Mouse (Mus musculus) left cerebral cortex, adult 8-10 months (tissue): ENCODE measurements around the gene Nod1. TPM values are rescaled to one million over a fixed set of nuclear protein-coding genes. Genes with fewer than 3 reads are reported as not detected.
A peak's percentile ranks its signal among the peaks of the same experiment; 100 is the strongest.

Experiments
- DNase-seq, 2 experiments: peaks; one replicate each; pipeline ENCODE4 v3.0.0; 2022; ENCODE audit warnings: low spot score in 2 of 2
- total RNA-seq, 4 experiments: library from RNA; stranded (reverse); gene quantifications; 2 replicates each; pipeline ENCODE4 v1.2.4; 2022

The Nod1 gene
- total RNA-seq, 4 experiments from 2014 or later, result 4.0 to 6.1 (median 4.3) TPM

DNA sequence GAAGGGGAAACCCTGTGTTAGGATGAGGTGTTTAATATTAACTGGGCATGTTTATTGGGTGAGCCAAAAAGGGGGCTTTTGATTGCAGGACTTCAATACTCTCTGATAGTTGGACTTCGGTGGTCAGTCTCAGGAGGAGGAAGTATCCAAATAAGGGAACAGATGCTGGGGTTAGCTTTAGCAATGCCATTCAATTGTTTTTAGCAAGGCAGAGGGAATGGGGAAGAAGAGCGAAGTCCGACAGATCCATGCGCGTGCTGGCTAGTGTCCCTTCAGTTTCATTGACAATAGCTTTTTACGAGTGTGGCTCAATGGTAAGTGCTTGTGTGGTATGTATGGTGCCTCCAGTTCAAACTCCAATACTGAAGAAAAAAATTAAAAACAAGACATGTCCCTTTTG is 31.3 kb downstream of the Nod1 start:
- no peak for DNase-seq

- DNase-seq, result no peak
Observed at GRCm38 (mm10) chr6:54940126-54940525, 32.3 kb downstream of the Nod1 start.

DNA sequence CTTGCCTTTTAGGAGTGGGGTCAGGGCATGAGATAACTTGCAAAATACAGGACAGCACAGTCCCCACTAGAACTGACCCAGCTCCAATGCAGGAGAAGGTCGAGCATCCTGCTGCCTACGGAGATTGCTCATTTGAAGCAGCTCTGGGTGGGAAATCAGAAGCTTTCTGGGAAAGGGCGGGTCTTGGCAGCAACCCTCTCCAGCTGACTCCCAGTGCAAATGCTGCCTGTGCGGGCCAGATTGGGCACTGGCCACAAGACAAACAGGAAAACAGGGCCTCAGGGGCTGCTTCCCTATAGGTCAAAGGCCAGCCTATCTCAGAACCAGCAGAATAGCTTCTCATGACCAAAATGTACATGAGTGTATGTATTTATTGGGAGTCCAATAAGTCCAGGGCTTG is 32.8 kb downstream of the Nod1 start:
- DNase-seq, result no peak

- no peak for DNase-seq
Observed at GRCm38 (mm10) chr6:54936496-54936895, 35.9 kb downstream of the Nod1 start.

DNA sequence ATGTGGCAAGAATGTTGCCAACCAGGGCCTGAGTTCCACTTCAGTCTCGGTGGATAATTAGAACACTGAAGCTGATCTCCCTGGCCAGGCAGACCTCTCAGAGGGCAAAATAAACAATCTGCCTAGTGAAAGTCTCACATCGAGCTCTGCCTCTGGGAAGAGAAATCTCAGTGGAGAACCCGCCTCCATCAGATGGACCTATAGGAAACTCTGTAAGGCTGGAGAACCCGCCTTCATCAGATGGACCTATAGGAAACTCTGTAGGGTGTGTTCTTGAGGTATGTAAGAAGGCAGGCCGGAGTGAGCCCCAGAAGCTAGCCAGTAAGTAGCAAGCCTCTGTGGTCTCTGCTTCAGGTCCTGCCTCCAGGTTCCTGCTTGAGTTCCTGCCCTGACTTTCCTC is 37.5 kb downstream of the Nod1 start:
- no peak for DNase-seq

- DNase-seq, result no peak
Observed at GRCm38 (mm10) chr6:54934313-54934712, 38.1 kb downstream of the Nod1 start.

GRCm38 (mm10) chr6:54933866-54934265 is 38.5 kb downstream of the Nod1 start:
- DNase-seq, result no peak

- DNase-seq, result no peak
Observed at GRCm38 (mm10) chr6:54933216-54933615, 39.2 kb downstream of the Nod1 start.

DNA sequence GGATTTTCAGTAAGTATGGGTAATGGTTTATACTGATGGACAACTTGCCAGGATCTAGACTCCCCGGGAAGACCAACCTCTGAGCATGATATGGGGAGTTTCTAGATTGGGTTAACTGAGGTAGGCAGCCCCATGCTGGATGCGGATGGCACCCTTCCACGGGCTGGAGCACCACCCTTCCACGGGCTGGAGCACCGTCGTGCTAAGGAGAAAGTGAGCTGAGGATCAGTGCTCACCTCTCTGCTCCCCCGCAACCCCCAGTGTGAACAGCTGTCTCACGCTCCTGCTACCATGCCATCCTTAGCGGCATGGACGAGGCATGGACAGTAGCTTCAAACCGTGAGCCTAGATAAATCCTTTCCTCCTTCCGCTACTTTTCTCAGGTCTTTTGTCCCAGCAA is 39.9 kb downstream of the Nod1 start:
- DNase-seq, result no peak

- DNase-seq, result no peak
Observed at GRCm38 (mm10) chr6:54931641-54932040, 40.8 kb downstream of the Nod1 start.

DNA sequence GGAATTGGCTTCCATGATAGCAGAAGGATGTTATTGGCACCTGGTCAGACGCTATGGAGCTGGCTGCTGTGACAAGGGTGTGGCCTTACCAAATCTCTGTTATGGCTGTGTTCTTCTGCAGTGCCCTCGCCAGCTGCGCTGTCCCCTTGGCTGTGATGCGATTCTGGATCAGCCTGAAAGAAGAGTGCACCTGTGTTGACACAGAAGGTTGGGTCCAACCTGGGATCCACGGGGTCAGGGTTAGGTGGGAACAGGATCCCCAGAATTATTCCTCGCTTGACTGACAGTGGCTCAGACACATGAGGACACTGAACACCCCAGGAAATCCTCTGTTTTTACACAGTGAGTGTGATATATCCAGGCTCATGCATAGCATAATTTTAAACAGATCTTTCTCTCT is 44.5 kb downstream of the Nod1 start:
- no peak for DNase-seq

- no peak for DNase-seq
Observed at GRCm38 (mm10) chr6:54926899-54927298, 45.5 kb downstream of the Nod1 start.

GRCm38 (mm10) chr6:54925736-54926440 is 46.5 kb downstream of the Nod1 start:
- no peak for DNase-seq

DNA sequence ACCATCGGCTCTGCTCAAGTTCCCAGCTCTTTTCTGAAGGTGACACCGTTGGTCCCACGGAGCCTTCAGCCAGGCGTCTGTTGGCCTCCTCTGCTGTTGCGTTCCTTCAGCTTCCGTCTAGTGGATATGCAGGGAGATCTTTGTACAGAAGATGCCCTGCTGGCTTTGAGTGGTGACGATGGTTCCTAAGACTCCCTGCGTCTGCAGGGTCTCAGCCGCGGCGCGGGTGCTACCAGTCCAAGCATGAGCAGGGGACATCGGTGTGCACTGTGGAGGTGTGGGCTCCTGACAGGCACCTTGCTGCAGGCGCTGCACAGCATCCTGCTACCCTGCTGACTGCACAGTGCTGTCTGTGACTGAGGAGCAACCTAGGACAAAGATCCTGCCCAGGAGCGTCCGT is 47.9 kb downstream of the Nod1 start:
- no peak for DNase-seq

DNA sequence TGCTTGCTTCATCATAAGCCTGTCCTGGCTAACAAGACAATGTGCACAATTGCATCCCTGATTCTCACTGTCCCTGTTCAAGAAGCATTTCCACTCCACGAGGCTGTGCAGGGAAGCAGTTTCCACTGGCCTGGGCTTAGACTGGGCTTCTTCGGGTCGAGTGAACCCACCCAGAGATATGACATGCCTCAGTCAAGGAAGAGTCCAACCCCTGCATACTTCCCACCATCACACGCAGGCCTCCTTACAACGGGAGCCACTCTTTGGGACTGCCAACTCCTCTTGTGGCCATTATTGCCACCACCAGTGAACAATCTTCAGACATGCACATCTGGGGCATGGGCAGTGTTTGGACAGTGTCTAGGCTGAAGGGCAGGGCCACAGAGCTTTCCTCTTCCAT is 53.9 kb downstream of the Nod1 start:
- DNase-seq, result no peak

DNA sequence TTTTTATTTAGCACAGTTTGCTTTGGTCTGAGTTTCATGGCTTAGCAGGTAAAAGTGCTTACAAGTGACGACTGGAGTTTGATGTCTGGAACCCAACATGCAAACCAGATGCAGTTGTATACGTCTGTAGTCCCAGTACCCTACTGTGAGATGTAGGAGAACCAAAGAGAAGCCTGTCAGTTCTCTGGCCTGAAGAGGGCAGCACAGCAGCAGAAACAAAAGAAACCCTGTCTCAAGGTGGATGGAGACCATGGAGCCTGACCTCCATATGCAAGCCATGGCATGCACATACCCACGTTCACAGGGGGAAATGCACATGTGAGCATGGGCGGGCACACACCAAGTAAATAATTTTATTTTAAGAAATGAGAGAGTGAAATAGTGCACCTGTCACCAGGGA is 54.9 kb downstream of the Nod1 start:
- DNase-seq, result peak in 1 of 2 experiments; percentile 10

DNA sequence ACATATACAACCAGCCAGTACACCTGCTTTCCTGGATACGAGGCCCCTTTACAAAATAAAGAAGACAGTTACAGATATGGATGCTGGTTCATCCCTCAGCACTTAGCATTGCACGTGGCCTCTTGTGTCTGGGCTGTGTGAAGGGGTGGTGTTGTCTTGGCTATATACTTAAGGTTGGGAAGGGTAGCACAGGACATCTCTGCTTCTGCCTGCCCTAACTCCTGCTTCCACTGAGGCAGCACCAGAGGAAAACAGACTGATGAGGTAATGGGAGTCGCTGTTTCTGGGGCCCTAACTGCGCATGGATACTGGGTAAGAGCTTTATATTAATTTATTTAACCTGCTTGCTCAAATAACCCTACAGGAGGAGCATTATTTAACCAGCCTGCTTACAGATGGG is 55.5 kb downstream of the Nod1 start:
- no peak for DNase-seq

DNA sequence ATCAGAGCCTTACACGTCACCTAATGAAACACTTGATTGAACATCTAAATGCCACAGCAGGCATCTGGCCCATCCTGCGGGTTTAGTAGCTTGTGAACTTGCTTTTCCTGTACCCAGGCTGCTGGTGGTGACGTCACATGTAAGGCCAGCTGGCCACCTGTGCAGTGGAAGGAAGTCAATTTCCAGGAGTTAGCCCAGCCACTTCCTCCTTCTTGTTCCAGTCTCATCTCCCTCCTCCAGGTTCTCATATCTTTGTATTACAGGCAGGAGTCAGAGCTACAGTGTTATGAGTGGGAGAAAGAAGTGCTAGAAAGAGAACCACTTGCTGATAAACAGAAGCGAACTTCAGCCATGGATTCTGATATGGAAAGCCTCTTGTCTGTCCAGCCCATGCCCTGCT is 56.2 kb downstream of the Nod1 start:
- no peak for DNase-seq

GRCm38 (mm10) chr6:54914977-54915376 is 57.4 kb downstream of the Nod1 start:
- no peak for DNase-seq

DNA sequence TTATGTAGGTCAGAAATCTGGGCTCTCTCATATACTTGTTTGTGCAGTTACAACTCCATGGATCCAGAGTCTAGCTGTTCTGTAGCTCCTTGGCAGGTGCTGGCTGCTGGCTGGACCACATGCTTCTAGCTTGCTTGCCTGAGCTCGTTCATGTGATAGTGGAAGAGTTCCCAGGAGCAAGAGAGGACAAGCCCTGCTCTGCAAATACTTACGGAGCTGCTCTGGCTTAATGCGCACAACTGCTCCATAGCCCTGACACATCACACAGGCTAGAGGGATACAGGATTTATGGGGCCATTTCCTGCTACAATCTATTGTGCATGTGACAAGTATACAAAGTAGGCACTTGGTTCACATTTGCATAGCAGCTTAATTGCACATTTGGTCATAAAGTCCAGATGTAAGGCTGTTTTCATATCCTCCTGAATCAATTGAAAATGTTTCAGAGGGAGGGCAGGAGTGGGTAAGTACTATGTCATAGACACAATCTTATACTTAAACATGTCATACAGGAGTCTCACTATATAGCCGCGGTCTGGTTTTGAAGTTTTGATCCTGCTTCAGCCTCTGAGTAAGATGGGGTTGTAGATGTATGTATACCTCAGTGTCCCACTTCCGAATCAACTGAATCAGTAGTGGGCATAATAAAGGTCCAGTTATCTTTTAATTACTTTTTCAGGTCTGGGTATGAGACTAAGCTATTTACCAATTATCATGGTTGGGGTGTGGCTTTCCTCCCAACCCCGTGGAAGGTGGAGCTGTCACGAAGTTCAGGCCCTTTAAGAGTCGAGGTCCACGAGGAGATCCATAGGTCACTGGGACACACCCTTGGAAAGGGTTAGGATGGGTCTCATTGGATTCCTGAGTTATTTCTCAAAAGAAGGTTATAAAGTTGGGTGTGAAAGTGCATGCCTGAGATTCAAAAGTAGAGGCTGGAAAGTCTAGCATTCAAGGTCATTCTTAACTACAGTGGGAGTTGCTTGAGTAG is 66.1 kb downstream of the Nod1 start:
- DNase-seq, result no peak

- no peak for DNase-seq
Observed at GRCm38 (mm10) chr6:54902547-54902946, 69.9 kb downstream of the Nod1 start.

- no peak for DNase-seq
Observed at GRCm38 (mm10) chr6:54900256-54900655, 72.2 kb downstream of the Nod1 start.

DNA sequence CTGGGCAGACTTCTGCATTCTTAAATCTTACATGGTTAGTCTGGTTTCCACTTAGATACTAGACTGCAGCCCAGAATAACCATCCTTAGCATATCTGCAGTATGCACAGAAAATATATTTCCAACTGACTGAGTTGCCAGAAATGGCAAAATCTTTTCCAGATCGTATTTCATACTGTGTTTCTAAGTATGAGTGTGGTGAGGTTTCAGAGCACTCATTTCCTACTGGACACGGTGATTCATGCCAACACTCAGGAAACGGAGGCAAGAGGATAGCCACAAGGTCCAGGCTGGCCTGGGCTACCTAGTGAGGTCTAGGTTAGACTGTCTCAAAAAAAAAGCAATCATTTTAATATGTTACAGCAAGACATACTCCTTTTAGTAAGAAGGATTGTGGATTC is 81.0 kb downstream of the Nod1 start:
- no peak for DNase-seq
